Mouse (Mus musculus) ovary, postnatal 14 days (tissue): Measurements from ENCODE around the gene Hpd.
"Not testable (repeated sequence)": the region's sequence is repeated elsewhere in the genome, so short reads cannot be mapped to it uniquely, and the experiment has no call there.

Experiments used
- DNase-seq: peaks from one replicate; pipeline ENCODE4 v3.0.0; 2022; ENCODE audit warnings: low spot score

The Hpd gene

GRCm38 (mm10) chr5:123182651-123183050 is at the start of gene Hpd:
Gene Hpd (minus strand): TSS chr5:123182727.
- DNase-seq = no peak

- no peak for DNase-seq
These were observed 49.7 kb upstream of the Hpd start for GRCm38 (mm10) chr5:123232180-123232579.

GRCm38 (mm10) chr5:123229296-123229695 is 46.8 kb upstream of the Hpd start:
- DNase-seq = no peak

GRCm38 (mm10) chr5:123228524-123228922 is 46.0 kb upstream of the Hpd start:
- DNase-seq = no peak

GRCm38 (mm10) chr5:123227762-123228523 is 45.4 kb upstream of the Hpd start:
- peak; percentile 93 for DNase-seq

GRCm38 (mm10) chr5:123226851-123227250 is 44.3 kb upstream of the Hpd start:
- DNase-seq = no peak

- not testable (repeated sequence) for DNase-seq
These were observed 41.3 kb upstream of the Hpd start for GRCm38 (mm10) chr5:123223861-123224260.

- DNase-seq = no peak
These were observed 40.5 kb upstream of the Hpd start for GRCm38 (mm10) chr5:123223051-123223410.

- not testable (repeated sequence) for DNase-seq
These were observed 40.0 kb upstream of the Hpd start for GRCm38 (mm10) chr5:123222346-123223050.

GRCm38 (mm10) chr5:123203591-123203990 is 21.1 kb upstream of the Hpd start:
- not testable (repeated sequence) for DNase-seq

GRCm38 (mm10) chr5:123202771-123203170 is 20.2 kb upstream of the Hpd start:
- not testable (repeated sequence) for DNase-seq

GRCm38 (mm10) chr5:123201987-123202386 is 19.5 kb upstream of the Hpd start:
- DNase-seq = no peak

- no peak for DNase-seq
These were observed 19.0 kb upstream of the Hpd start for GRCm38 (mm10) chr5:123201523-123201892.

GRCm38 (mm10) chr5:123200816-123201522 is 18.4 kb upstream of the Hpd start:
- DNase-seq = not testable (repeated sequence)

- no peak for DNase-seq
These were observed 16.0 kb upstream of the Hpd start for GRCm38 (mm10) chr5:123198523-123198922.

GRCm38 (mm10) chr5:123196746-123197145 is 14.2 kb upstream of the Hpd start:
- DNase-seq = no peak

- no peak for DNase-seq
These were observed 13.0 kb upstream of the Hpd start for GRCm38 (mm10) chr5:123195500-123196000.

GRCm38 (mm10) chr5:123194856-123195255 is 12.3 kb upstream of the Hpd start:
- no peak for DNase-seq

- no peak for DNase-seq
These were observed 10.9 kb upstream of the Hpd start for GRCm38 (mm10) chr5:123193436-123193835.

- no peak for DNase-seq
These were observed 10.2 kb upstream of the Hpd start for GRCm38 (mm10) chr5:123192606-123193150.

GRCm38 (mm10) chr5:123191427-123191826 is 8.9 kb upstream of the Hpd start:
- no peak for DNase-seq

- no peak for DNase-seq
These were observed 8.4 kb upstream of the Hpd start for GRCm38 (mm10) chr5:123190912-123191311.
